Mouse (Mus musculus) MEL (cell line): ENCODE data around the gene Shmt2. TPM values are rescaled to one million over a fixed set of nuclear protein-coding genes. Genes with fewer than 3 reads are reported as not detected.

ENCODE experiments used
- DNase-seq: peaks from one replicate; pipeline ENCODE4 v3.0.0; 2011; ENCODE audit warnings: low read depth, low spot score
- H3K27ac ChIP-seq: 2 replicates; pipeline ENCODE4 v1.5.1; 2012; ENCODE audit warnings: low read depth, mild to moderate bottlenecking, control low read depth, low read length, moderate library complexity; ENCODE audit not compliant: control insufficient read depth
- H3K27me3 ChIP-seq, 2 experiments: fragments of 150-350 bp in 1 of 2; sonication (generic) in 1 of 2; 2 replicates each; pipeline ENCODE4 v1.6.1; 2012; ENCODE audit warnings: low read length in 2 of 2, mild to moderate bottlenecking in 2 of 2, improper control_type of control experiment in 1 of 2, moderate library complexity in 1 of 2; ENCODE audit not compliant: insufficient read depth in 2 of 2, control insufficient read depth in 1 of 2
- H3K36me3 ChIP-seq, 2 experiments: 2 replicates each; pipeline ENCODE4 v1.6.1; 2012 to 2014; ENCODE audit warnings: low read length in 2 of 2, improper control_type of control experiment in 1 of 2, inconsistent platforms in 1 of 2, mild to moderate bottlenecking in 1 of 2; ENCODE audit not compliant: insufficient read depth in 2 of 2, control insufficient read depth in 1 of 2
- H3K4me1 ChIP-seq, 2 experiments: fragments of 150-350 bp in 1 of 2; sonication (generic) in 1 of 2; 2 replicates each; pipeline ENCODE4 v1.6.1; 2012; ENCODE audit warnings: low read length in 2 of 2, improper control_type of control experiment in 1 of 2, mild to moderate bottlenecking in 1 of 2; ENCODE audit not compliant: insufficient read depth in 2 of 2, control insufficient read depth in 1 of 2
- H3K4me3 ChIP-seq, 2 experiments: fragments of 150-350 bp in 1 of 2; sonication (generic) in 1 of 2; 2 replicates each; pipeline ENCODE4 v1.5.1; 2012; ENCODE audit warnings: low read depth in 2 of 2, low read length in 2 of 2, mild to moderate bottlenecking in 2 of 2, moderate library complexity in 2 of 2, control low read depth in 1 of 2, improper control_type of control experiment in 1 of 2; ENCODE audit not compliant: control insufficient read depth in 1 of 2, insufficient read depth in 1 of 2
- H3K79me2 ChIP-seq: 2 replicates; pipeline ENCODE4 v1.6.1; 2012; ENCODE audit warnings: mild to moderate bottlenecking, low read length, moderate library complexity; ENCODE audit not compliant: control insufficient read depth, poor library complexity, insufficient read depth
- H3K9ac ChIP-seq: 2 replicates; pipeline ENCODE4 v1.6.1; 2012; ENCODE audit warnings: low read depth, mild to moderate bottlenecking, control low read depth, low read length, moderate library complexity; ENCODE audit not compliant: control insufficient read depth, poor library complexity, severe bottlenecking
- H3K9me3 ChIP-seq: fragments of 150-350 bp; sonication (generic); replicated peaks from 2 replicates; pipeline ENCODE4 v1.6.1; 2012; ENCODE audit warnings: mild to moderate bottlenecking, low read length, improper control_type of control experiment, moderate library complexity; ENCODE audit not compliant: insufficient read depth
- CHD2 ChIP-seq: IDR thresholded peaks from 2 replicates; pipeline ENCODE4 v1.6.1; 2011; ENCODE audit warnings: low read length, improper control_type of control experiment
- E2F4 ChIP-seq: IDR thresholded peaks from 2 replicates; pipeline ENCODE4 v1.6.1; 2011; ENCODE audit warnings: low read depth, low read length, improper control_type of control experiment, borderline replicate concordance
- GABPA ChIP-seq: IDR thresholded peaks from 2 replicates; pipeline ENCODE4 v1.6.1; 2012; ENCODE audit warnings: low read depth, mild to moderate bottlenecking, inconsistent platforms, low read length, improper control_type of control experiment, moderate library complexity
- JUND ChIP-seq: IDR thresholded peaks from 2 replicates; pipeline ENCODE4 v1.6.1; 2011; ENCODE audit warnings: low read depth, mild to moderate bottlenecking, improper control_type of control experiment, low read length
- MAFK ChIP-seq: IDR thresholded peaks from 2 replicates; pipeline ENCODE4 v1.6.1; 2011; ENCODE audit warnings: low read depth, mild to moderate bottlenecking, low read length, improper control_type of control experiment, borderline replicate concordance
- MAX ChIP-seq: IDR thresholded peaks from 2 replicates; pipeline ENCODE4 v1.6.1; 2011; ENCODE audit warnings: low read length, improper control_type of control experiment
- MAZ ChIP-seq: IDR thresholded peaks from 2 replicates; pipeline ENCODE4 v1.6.1; 2012; ENCODE audit warnings: low read depth, mild to moderate bottlenecking, inconsistent platforms, low read length, improper control_type of control experiment
- MYB ChIP-seq: IDR thresholded peaks from 2 replicates; pipeline ENCODE4 v1.6.1; 2011; ENCODE audit warnings: mild to moderate bottlenecking, low read depth, low read length, improper control_type of control experiment
- NRF1 ChIP-seq: IDR thresholded peaks from 2 replicates; pipeline ENCODE4 v1.6.1; 2014; ENCODE audit warnings: low read depth, mild to moderate bottlenecking, inconsistent platforms, low read length, improper control_type of control experiment, moderate library complexity; ENCODE audit not compliant: poor library complexity, insufficient read depth, severe bottlenecking
- POLR2A ChIP-seq, 2 experiments: IDR thresholded peaks; 2 replicates each; pipeline ENCODE4 v1.6.1; 2011 to 2012; ENCODE audit warnings: low read length in 2 of 2, mild to moderate bottlenecking in 2 of 2, control low read depth in 1 of 2, improper control_type of control experiment in 1 of 2, low read depth in 1 of 2, moderate library complexity in 1 of 2; ENCODE audit not compliant: control insufficient read depth in 1 of 2, insufficient read depth in 1 of 2, poor library complexity in 1 of 2
- POLR2AphosphoS2 ChIP-seq: IDR thresholded peaks from 2 replicates; pipeline ENCODE4 v1.6.1; 2011; ENCODE audit warnings: low read length, improper control_type of control experiment
- RAD21 ChIP-seq: IDR thresholded peaks from 2 replicates; pipeline ENCODE4 v1.6.1; 2011; ENCODE audit warnings: mild to moderate bottlenecking, low read depth, low read length, improper control_type of control experiment
- RCOR1 ChIP-seq: IDR thresholded peaks from 2 replicates; pipeline ENCODE4 v1.6.1; 2012; ENCODE audit warnings: low read depth, mild to moderate bottlenecking, inconsistent platforms, low read length, improper control_type of control experiment
- UBTF ChIP-seq: IDR thresholded peaks from 2 replicates; pipeline ENCODE4 v1.6.1; 2012; ENCODE audit warnings: low read depth, mild to moderate bottlenecking, inconsistent platforms, low read length, improper control_type of control experiment, moderate library complexity, borderline replicate concordance; ENCODE audit not compliant: insufficient read depth
- USF1 ChIP-seq: IDR thresholded peaks from 2 replicates; pipeline ENCODE4 v1.6.1; 2014; ENCODE audit warnings: low read depth, mild to moderate bottlenecking, inconsistent platforms, low read length, improper control_type of control experiment, moderate library complexity
- polyA plus RNA-seq, 2 experiments: library from polyadenylated mRNA; stranded (reverse) in 1 of 2; unstranded in 1 of 2; fragments of >175 nt in 1 of 2; fragments of >200 nt in 1 of 2; gene quantifications; 2 replicates each; pipeline versions ENCODE4 v1.2.1 to v1.2.4; 2012; ENCODE audit warnings: low replicate concordance in 2 of 2, low read depth in 1 of 2; ENCODE audit not compliant: insufficient read length in 2 of 2, insufficient read depth in 1 of 2, missing spikeins in 1 of 2
- total RNA-seq: library from RNA; depleted of rRNA; stranded (reverse); fragments of 300-350 nt; gene quantifications from 2 replicates; pipeline ENCODE4 v1.2.3, GENCODE M21; 2012

Shmt2 gene
- total and polyA plus RNA-seq, 3 experiments, result 242 to 582 (median 263) TPM

DNA sequence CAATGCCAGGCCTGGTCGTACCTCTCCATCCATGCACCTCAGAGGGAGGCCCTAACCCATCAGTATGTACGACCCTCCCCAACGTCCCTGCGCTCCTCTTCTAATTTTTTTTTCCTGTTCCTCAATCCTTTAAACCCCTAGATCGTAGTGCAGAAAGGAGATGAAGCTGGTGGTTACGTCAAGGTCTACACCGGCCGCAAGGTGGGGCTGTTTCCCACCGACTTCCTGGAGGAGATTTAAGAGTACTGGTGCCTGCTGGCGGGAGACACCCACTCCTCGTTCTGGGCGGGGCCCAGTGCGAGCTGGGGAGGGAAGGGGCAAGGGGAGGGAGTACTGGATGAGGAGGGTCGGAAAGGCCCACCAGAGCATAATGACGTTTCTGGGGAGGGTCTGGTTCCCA is 14.0 kb downstream of the Shmt2 start (continued):
- TF ChIP-seq RCOR1, result no peak

DNA sequence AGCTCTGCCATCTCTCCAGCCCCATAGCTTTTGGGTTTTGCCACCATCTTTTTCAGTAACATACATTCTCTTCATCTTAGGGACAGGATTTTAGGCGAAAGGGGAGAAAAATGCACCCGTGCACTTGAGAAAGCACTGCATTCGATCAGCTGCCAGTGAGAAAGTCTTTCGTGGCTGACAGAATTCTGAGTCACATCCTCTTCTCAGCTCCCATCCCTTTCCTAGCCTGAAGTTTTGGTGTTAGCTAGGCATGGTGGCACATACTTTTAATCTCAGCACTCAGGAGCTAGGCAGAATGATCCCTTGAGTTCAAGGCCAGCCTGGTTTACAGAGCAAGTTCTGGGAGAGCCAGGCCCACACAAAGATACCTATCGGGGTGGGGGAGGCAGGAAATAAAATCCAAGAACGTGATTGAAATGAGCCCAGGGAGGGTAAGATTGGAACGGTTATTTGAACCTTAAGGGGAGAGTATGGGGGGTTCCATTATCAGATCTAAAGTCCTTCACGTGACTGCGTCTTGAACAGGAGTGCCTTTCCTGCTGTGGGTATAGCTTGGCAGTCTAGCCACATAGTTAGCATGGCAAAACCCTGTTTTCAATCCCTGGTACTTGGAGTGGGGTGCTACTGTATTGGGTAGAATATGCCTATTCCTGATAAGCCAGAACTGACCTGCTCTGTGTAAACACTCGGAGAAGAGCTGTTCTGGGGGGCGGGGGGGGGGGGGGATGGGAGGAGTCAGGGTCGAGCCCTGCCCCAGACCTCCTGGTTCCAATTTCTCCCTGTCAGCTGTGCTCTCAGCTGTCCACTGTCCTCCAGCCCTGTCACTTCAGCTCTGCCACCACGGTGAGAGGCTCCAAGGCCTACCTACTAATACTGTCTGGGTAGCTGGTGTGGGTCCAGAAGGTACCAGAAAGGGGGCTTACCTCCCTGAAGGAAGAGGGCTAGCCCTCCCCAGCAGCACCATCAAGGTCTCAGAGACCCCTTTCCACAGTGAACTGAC is 21.1 kb downstream of the Shmt2 start, which contains the start of gene Stac3:
Gene Stac3 (plus strand): TSS at position 793 of the 1,000 bp plus-strand sequence.
- Histone ChIP-seq H3K4me3 (no peak within 1 kb of the TSS), H3K79me2 (no peaks in the 10 kb centered on the region), H3K36me3 (no peaks in the 10 kb centered on the region; a peak in 1 of 4 replicates), H3K9ac (no peak within 1 kb of the TSS), H3K4me1 (no peaks in the 10 kb centered on the region), H3K27ac (no peak within 1 kb of the TSS), H3K27me3 (no peaks in the 10 kb centered on the region), H3K9me3 (no peaks in the 10 kb centered on the region)
- TF ChIP-seq MYB, result no peak
- no peak for TF ChIP-seq MAX
- no peak for TF ChIP-seq GABPA
- TF ChIP-seq MAFK, result no peak
- TF ChIP-seq JUND, result no peak
- no peak for TF ChIP-seq POLR2AphosphoS2
- no peak for TF ChIP-seq NRF1
- no peak for TF ChIP-seq MAZ
- TF ChIP-seq RAD21, result no peak
- TF ChIP-seq POLR2A (IDR thresholded peaks at IDR 0.05; ENCODE audit: control insufficient read depth in 1 of 2, insufficient read depth in 1 of 2, low read depth in 1 of 2, low read length in 2 of 2, poor library complexity in 1 of 2), result no peak
- no peak for TF ChIP-seq USF1
- no peak for DNase-seq

DNA sequence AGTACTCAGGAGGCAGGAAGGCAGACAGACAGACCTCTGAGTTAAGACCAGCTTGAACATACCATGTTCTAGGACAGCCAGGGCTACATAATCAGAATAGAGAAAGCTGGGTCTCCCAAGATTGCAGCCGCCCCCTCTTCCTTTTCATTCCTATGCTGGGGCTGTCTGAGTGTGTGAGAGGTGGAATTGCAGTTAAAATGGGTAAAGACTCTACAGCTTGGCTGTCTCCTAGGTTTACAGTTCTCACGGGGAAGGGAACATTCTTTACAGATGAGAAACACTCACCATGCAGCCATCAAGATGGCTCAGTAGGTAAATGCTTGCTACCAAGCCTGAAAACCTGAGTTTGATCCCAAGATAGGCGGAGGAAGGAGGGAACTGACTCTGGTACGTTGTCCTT is 22.2 kb downstream of the Shmt2 start:
- no peak overlapping the region for H3K4me3 ChIP-seq
- H3K9me3 ChIP-seq, result no peaks in the 10 kb centered on the region

More for the DNA sequence above, 22.2 kb downstream of the Shmt2 start:
- H3K27me3 ChIP-seq, result no peaks in the 10 kb centered on the region
- H3K9ac ChIP-seq, result no peak overlapping the region
- H3K36me3 ChIP-seq, result no peaks in the 10 kb centered on the region; a peak in 2 of 4 replicates
- no peaks in the 10 kb centered on the region for H3K4me1 ChIP-seq
- TF ChIP-seq CHD2 (no peak), MAFK (no peak), USF1 (no peak), UBTF (no peak), E2F4 (no peak)
- DNase-seq, result no peak
- no peak overlapping the region for H3K27ac ChIP-seq
- no peaks in the 10 kb centered on the region for H3K79me2 ChIP-seq
